In the genomic region with DNA sequence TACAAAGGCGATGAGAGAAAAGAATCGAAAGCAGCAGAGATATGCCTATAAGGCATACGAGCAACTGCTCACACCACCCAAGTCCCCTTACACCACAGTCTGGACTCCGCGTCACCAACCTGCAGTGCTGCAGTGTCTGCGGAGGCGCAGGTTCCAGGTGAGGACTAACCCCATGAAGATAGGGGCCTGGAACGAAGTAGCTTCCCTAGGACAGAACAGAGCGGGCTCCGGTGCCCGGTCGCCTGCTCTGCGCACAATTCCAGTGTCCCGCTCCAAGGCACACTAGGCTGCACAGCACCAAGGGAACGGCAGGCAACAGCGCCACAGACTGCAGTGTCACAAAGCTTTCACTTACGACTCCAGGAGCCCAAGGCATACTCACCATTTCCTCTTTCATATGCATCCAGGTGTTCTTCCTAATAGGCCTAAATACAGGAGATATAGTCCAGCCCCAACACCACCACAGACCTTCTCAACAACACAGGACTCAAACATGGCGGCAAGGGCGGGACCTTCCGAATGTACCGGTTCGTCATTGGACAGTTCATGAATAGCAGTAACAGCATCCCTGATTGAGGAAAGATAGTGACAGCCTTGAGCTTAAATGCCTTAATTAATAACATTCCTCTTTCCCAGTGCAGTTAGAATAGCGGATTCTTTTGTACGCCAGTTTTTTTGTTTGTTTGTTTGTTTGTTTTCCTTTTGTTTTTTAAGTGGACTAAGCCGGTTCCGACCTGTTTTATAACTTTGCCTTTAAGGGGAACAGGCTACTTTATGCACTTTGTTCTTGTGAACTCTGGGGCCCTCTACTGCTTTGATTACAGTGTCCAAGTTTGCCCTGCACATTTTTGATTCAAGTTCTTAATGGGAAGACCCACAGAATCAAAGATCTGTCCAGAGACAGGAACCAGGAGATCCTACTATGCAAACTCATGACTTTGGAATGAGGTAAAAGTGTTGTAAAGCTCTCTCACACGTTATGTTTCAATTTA, we compare ENCODE assay signal across 7 mouse cellular contexts. TPM values are rescaled to one million over a fixed set of nuclear protein-coding genes. Genes with fewer than 3 reads are reported as not detected.
DNase-seq lines count a peak whose midpoint lies in the region; ATAC-seq lines count a peak whose summit lies in the region.

A gene (minus strand): TSS at position 503 of the 992 bp plus-strand sequence.

- DNase-seq in adrenal gland, adult 18-20 months (ENCODE audit: low spot score in 2 of 2): peak; percentile 54 to 62
- peak; percentile 95 for DNase-seq in embryo, embryonic 10.5 days (ENCODE audit: low spot score)
- DNase-seq in gastrocnemius, postnatal 14 days: peak; percentile 71
- peak; percentile 81 to 84 for DNase-seq in left cerebral cortex, postnatal 10 days (ENCODE audit: extremely low spot score in 1 of 2, low spot score in 2 of 2)
- peak; percentile 80 for DNase-seq in right cerebral cortex, postnatal 25 days

- intact Hi-C loops in gastrocnemius, postnatal 14 days (cut with DNase I; ENCODE audit: low total_unique reads): no loop called here
- intact Hi-C loops in left cerebral cortex, postnatal 10 days (cut with DNase I): no loop called here

- ATAC-seq in inflammation-experienced regulatory T-cells, adult 6 months: peak; percentile 96
- ATAC-seq in megakaryocyte-erythroid progenitor cell, adult 5-6 weeks (replicated peaks; ENCODE audit: low FRiP score, low TSS enrichment, poor library complexity, severe bottlenecking): peak; percentile 100

RNA-seq across cellular contexts. Expression of the gene that starts here (rescaled TPM):
- 1 to 10 TPM; 5.2 to 6.4 TPM for total RNA-seq in adrenal gland, adult 18-20 months (2021)
- total RNA-seq in gastrocnemius, postnatal 14 days (2021): 1 to 10 TPM; 2.9 to 4.3 TPM
- 10 to 100 TPM in 1 of 3 experiments, 1 to 10 TPM in 2; 8.7 to 11.9 (median 8.9) TPM for polyA plus RNA-seq in inflammation-experienced regulatory T-cells, adult 6 months (2017; shearing (Covaris generic))
- total RNA-seq in left cerebral cortex, postnatal 10 days (2021): 10 to 100 TPM; 22.1 to 26.9 TPM
- 6.6 and 12.2 TPM in 2 replicates for total RNA-seq in megakaryocyte-erythroid progenitor cell, adult 5-6 weeks (2014; fragmentation: Nextera tagmentation)
- 8.0 and 14.3 TPM in 2 replicates for total RNA-seq in megakaryocyte-erythroid progenitor cell, adult 5-6 weeks (2017)

Comparison
In these comparisons a context has a peak if more than half of its experiments do, and no peak if none do; other contexts are left out.
1. Peak in every context shown above with its lines: DNase-seq and ATAC-seq.